7 mouse cellular contexts compared by ENCODE assay signal in genomic region chr7:100894833-100895226, GRCm38 (mm10). TPM values are rescaled to one million over a fixed set of nuclear protein-coding genes. Genes with fewer than 3 reads are reported as not detected.
DNase-seq lines count a peak whose midpoint lies in the region; ATAC-seq and TF ChIP-seq lines count a peak whose summit lies in the region.

No protein-coding gene starts in this region.

- 0 out of 2 replicates have a peak overlapping the region, but pooled peaks have one; percentile 8 for H3K27ac ChIP-seq in lung, embryonic 14.5 days (ENCODE audit: low read depth)
- H3K27ac ChIP-seq in forebrain, embryonic 12.5 days, result no peak overlapping the region
- no peak overlapping the region for H3K27ac ChIP-seq in intestine, postnatal 0 days (ENCODE audit: low read depth, low read length)
- peak overlapping the region; percentile 54 for H3K27ac ChIP-seq in neural tube, embryonic 15.5 days (replicated peaks)

- H3K4me2 ChIP-seq in lung, embryonic 14.5 days, result peak overlapping the region; percentile 89
- H3K4me2 ChIP-seq in forebrain, embryonic 12.5 days, result peak overlapping the region; percentile 93
- peak overlapping the region; percentile 91 for H3K4me2 ChIP-seq in intestine, postnatal 0 days (replicated peaks; ENCODE audit: low read depth)
- H3K4me2 ChIP-seq in neural tube, embryonic 15.5 days, result peak overlapping the region; percentile 93

- ATAC-seq in lung, embryonic 14.5 days (ENCODE audit: insufficient read depth), result peak; percentile 24; the same call in 1 of the 2 replicates
- no peak for ATAC-seq in forebrain, embryonic 12.5 days (ENCODE audit: low FRiP score)
- peak; percentile 12; the same call in 1 of the 2 replicates for ATAC-seq in intestine, postnatal 0 days
- peak; percentile 36; the same call in 1 of the 2 replicates for ATAC-seq in neural tube, embryonic 15.5 days (ENCODE audit: low FRiP score)

- H3K9ac ChIP-seq in lung, embryonic 14.5 days, result peak overlapping the region; percentile 66
- peak overlapping the region; percentile 79 for H3K9ac ChIP-seq in forebrain, embryonic 12.5 days
- H3K9ac ChIP-seq in intestine, postnatal 0 days (ENCODE audit: low read depth, low read length), result peak overlapping the region; percentile 51
- H3K9ac ChIP-seq in neural tube, embryonic 15.5 days (replicated peaks), result peak overlapping the region; percentile 70

- no peaks in the 10 kb centered on the region for H3K9me3 ChIP-seq in lung, embryonic 14.5 days (ENCODE audit: low read depth, low read length)
- no peaks in the 10 kb centered on the region for H3K9me3 ChIP-seq in forebrain, embryonic 12.5 days
- no peaks in the 10 kb centered on the region for H3K9me3 ChIP-seq in intestine, postnatal 0 days (ENCODE audit: control insufficient read depth)
- no peaks in the 10 kb centered on the region for H3K9me3 ChIP-seq in neural tube, embryonic 15.5 days (replicated peaks)

- TF ChIP-seq CTCF in lung, embryonic 14.5 days (IDR thresholded peaks at IDR 0.05; ENCODE audit: low read depth), result no peak
- TF ChIP-seq CTCF in intestine, postnatal 0 days (IDR thresholded peaks at IDR 0.05; ENCODE audit: low read depth), result no peak

- H3K4me3 ChIP-seq in lung, embryonic 14.5 days (ENCODE audit: low read depth, low read length), result peak overlapping the region; percentile 45
- peak overlapping the region; percentile 62 for H3K4me3 ChIP-seq in forebrain, embryonic 12.5 days (replicated peaks)
- peak overlapping the region; percentile 45 for H3K4me3 ChIP-seq in intestine, postnatal 0 days (ENCODE audit: low read depth, low read length)
- peak overlapping the region; percentile 54 for H3K4me3 ChIP-seq in neural tube, embryonic 15.5 days (replicated peaks)

- peaks cover 24% of the 10 kb centered on the region for H3K36me3 ChIP-seq in lung, embryonic 14.5 days (ENCODE audit: insufficient read depth)
- peaks cover 1% of the 10 kb centered on the region; the same call in 1 of the 2 replicates for H3K36me3 ChIP-seq in forebrain, embryonic 12.5 days (replicated peaks)
- H3K36me3 ChIP-seq in intestine, postnatal 0 days (ENCODE audit: control insufficient read depth, insufficient read depth), result peaks cover 5% of the 10 kb centered on the region; the same call in 1 of the 2 replicates
- peaks cover 5% of the 10 kb centered on the region; the same call in 1 of the 2 replicates for H3K36me3 ChIP-seq in neural tube, embryonic 15.5 days

- peaks cover 20% of the 10 kb centered on the region for H3K4me1 ChIP-seq in lung, embryonic 14.5 days (ENCODE audit: insufficient read depth)
- H3K4me1 ChIP-seq in forebrain, embryonic 12.5 days, result peaks cover 28% of the 10 kb centered on the region
- H3K4me1 ChIP-seq in intestine, postnatal 0 days (replicated peaks; ENCODE audit: control insufficient read depth, insufficient read depth, low read length), result 0 out of 2 replicates have a peak, but pooled peaks cover 7% of the 10 kb centered on the region
- H3K4me1 ChIP-seq in neural tube, embryonic 15.5 days, result peaks cover 42% of the 10 kb centered on the region

- H3K27me3 ChIP-seq in lung, embryonic 14.5 days (ENCODE audit: insufficient read depth, low read length), result no peaks in the 10 kb centered on the region
- no peaks in the 10 kb centered on the region for H3K27me3 ChIP-seq in forebrain, embryonic 12.5 days
- H3K27me3 ChIP-seq in intestine, postnatal 0 days (replicated peaks; ENCODE audit: control insufficient read depth, insufficient read depth, low read length), result 0 out of 2 replicates have a peak, but pooled peaks cover 9% of the 10 kb centered on the region
- H3K27me3 ChIP-seq in neural tube, embryonic 15.5 days (replicated peaks), result no peaks in the 10 kb centered on the region

- no peak for DNase-seq in lung, embryonic 14.5 days
- DNase-seq in lung, postnatal 14 days, result no peak
- no peak for DNase-seq in urinary bladder, adult 2 months (ENCODE audit: low spot score)
- no peak for DNase-seq in spleen, postnatal 36 days (ENCODE audit: low spot score in 2 of 2)

- WGBS in lung, embryonic 14.5 days, result 3% methylated on average over 12 of the region's 12 CpGs
- 4% methylated on average over 12 of the region's 12 CpGs for WGBS in forebrain, embryonic 12.5 days
- 11% methylated on average over 12 of the region's 12 CpGs for WGBS in intestine, postnatal 0 days
- 2% methylated on average over 12 of the region's 12 CpGs for WGBS in neural tube, embryonic 15.5 days

RNA-seq across cellular contexts. Expression of gene Relt, which starts 31.6 kb away (rescaled TPM):
- 3.8 and 4.1 TPM in 2 replicates for polyA plus RNA-seq in lung, embryonic 14.5 days (2014; fragmentation: Nextera tagmentation; extraction: Ambion mirVana)
- polyA plus RNA-seq in forebrain, embryonic 12.5 days (2016; fragmentation: Nextera tagmentation; extraction: Ambion mirVana), result 2.2 and 2.6 TPM in 2 replicates
- polyA plus RNA-seq in intestine, postnatal 0 days (2015; fragmentation: Nextera tagmentation; extraction: Ambion mirVana), result 0.78 and 1.0 TPM in 2 replicates
- 5.9 and 6.3 TPM in 2 replicates for polyA plus RNA-seq in neural tube, embryonic 15.5 days (2015; fragmentation: Nextera tagmentation; extraction: Ambion mirVana)
- 2.2 TPM in 2 replicates for polyA plus RNA-seq in urinary bladder, adult 2 months (2012; rRNA removed)

RNA-seq across cellular contexts. Expression of gene Arhgef17, which starts 37.1 kb away (rescaled TPM):
- polyA plus RNA-seq in lung, embryonic 14.5 days (2014; fragmentation: Nextera tagmentation; extraction: Ambion mirVana), result 18.5 and 22.5 TPM in 2 replicates
- 6.5 and 8.1 TPM in 2 replicates for polyA plus RNA-seq in forebrain, embryonic 12.5 days (2016; fragmentation: Nextera tagmentation; extraction: Ambion mirVana)
- 2.0 and 2.5 TPM in 2 replicates for polyA plus RNA-seq in intestine, postnatal 0 days (2015; fragmentation: Nextera tagmentation; extraction: Ambion mirVana)
- polyA plus RNA-seq in neural tube, embryonic 15.5 days (2015; fragmentation: Nextera tagmentation; extraction: Ambion mirVana), result 12.2 and 12.9 TPM in 2 replicates
- 17.1 and 30.1 TPM in 2 replicates for polyA plus RNA-seq in urinary bladder, adult 2 months (2012; rRNA removed)

Comparison
In these comparisons a context has a peak if more than half of its experiments do, and no peak if none do; other contexts are left out.
1. H3K27ac ChIP-seq: peak in lung, embryonic 14.5 days (single experiment) and neural tube, embryonic 15.5 days (single experiment); none in forebrain, embryonic 12.5 days (single experiment) and intestine, postnatal 0 days (single experiment).
2. Peak in every context shown above with its lines, with median percentiles within 50 percentile points of each other: H3K4me2 ChIP-seq, H3K4me3 ChIP-seq and H3K9ac ChIP-seq.